Mouse (Mus musculus) testis, adult 2 months (tissue): ENCODE data around the gene Olfr1056. TPM values are rescaled to one million over a fixed set of nuclear protein-coding genes. Genes with fewer than 3 reads are reported as not detected.
"Not testable (repeated sequence)": the region's sequence is repeated elsewhere in the genome, so short reads cannot be mapped to it uniquely, and the experiment has no call there.

Source experiments
- H3K27ac ChIP-seq: fragments of 200-500 bp; 2 replicates; pipeline ENCODE4 v1.5.1; 2012; ENCODE audit warnings: low read depth, low read length; ENCODE audit not compliant: control insufficient read depth, insufficient read depth
- H3K27me3 ChIP-seq: fragments of 200-500 bp; 2 replicates; pipeline ENCODE4 v1.6.1; 2012; ENCODE audit warnings: mild to moderate bottlenecking, low read length, moderate library complexity; ENCODE audit not compliant: control insufficient read depth, insufficient read depth
- H3K36me3 ChIP-seq: fragments of 200-500 bp; 2 replicates; pipeline ENCODE4 v1.6.1; 2012; ENCODE audit warnings: mild to moderate bottlenecking, low read length; ENCODE audit not compliant: control insufficient read depth, insufficient read depth
- H3K4me1 ChIP-seq: fragments of 200-500 bp; 2 replicates; pipeline ENCODE4 v1.6.1; 2012; ENCODE audit warnings: low read length; ENCODE audit not compliant: control insufficient read depth, insufficient read depth
- H3K4me3 ChIP-seq: fragments of 200-500 bp; 2 replicates; pipeline ENCODE4 v1.5.1; 2012; ENCODE audit warnings: low read depth, mild to moderate bottlenecking, low read length, moderate library complexity, mixed read lengths; ENCODE audit not compliant: control insufficient read depth
- CTCF ChIP-seq: fragments of 200-500 bp; IDR thresholded peaks from 2 replicates; pipeline ENCODE4 v1.5.1; 2012; ENCODE audit warnings: low read depth, mild to moderate bottlenecking, inconsistent platforms, low read length, moderate library complexity; ENCODE audit not compliant: control insufficient read depth, insufficient read depth, insufficient replicate concordance
- POLR2A ChIP-seq: fragments of 200-500 bp; IDR thresholded peaks from 2 replicates; pipeline ENCODE4 v1.6.1; 2012; ENCODE audit warnings: low read depth, mild to moderate bottlenecking, inconsistent platforms, low read length, moderate library complexity; ENCODE audit not compliant: control insufficient read depth
- polyA plus RNA-seq: library from polyadenylated mRNA; depleted of rRNA; stranded (reverse); fragments of >200 nt; gene quantifications from 2 replicates; pipeline ENCODE4 v1.2.3, GENCODE M21; 2012; rRNA removed

The Olfr1056 gene
- not detected in 2 replicates for polyA plus RNA-seq

DNA sequence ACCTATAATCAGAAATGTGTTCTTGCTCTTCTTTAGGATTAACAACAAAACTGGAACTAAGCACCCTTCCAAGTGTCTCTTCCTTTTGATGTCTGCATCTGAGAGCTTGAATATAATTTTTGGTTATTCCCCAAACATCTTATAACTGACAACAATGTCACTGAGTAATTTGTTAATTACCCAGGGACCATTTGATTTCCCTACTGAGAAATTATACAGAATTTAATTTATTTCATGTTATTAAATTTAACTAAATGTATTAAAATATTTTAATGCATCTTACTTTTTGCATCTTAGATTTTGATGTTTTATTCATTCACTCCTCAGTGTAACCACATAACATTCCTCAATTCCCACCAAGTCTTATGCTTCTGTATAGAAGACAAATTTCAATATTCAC lies at the start of gene Olfr1056:
Gene Olfr1056, minus strand, starts transcription at position 101 of the 400 bp plus-strand sequence.
- H3K27ac ChIP-seq, result no peak within 1 kb of the TSS
- no peaks in the 10 kb centered on the region for H3K27me3 ChIP-seq
- no peak within 1 kb of the TSS for H3K4me3 ChIP-seq
- H3K4me1 ChIP-seq, result no peaks in the 10 kb centered on the region
- TF ChIP-seq CTCF, result no peak
- no peak for TF ChIP-seq POLR2A
- no peaks in the 10 kb centered on the region for H3K36me3 ChIP-seq

DNA sequence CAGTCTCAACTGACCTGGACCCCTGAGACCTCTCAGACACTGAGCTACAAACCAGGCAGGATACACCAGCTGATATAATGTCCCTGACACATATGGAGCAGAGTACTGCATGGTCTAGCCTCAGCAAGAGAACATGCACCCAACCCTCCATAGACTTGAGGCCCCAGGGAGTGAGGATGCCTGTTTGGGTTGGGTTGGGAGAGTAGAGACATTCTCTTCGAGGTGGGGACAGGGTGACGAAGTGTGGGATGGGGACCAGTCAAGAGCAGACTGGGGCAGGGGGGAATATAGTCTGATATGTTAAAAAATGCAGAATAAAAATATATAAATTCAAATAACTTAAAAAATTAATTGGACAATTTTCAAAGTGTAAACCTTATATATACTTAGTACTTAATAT lies 32.8 kb upstream of the Olfr1056 start:
- H3K27me3 ChIP-seq, result no peaks in the 10 kb centered on the region
- H3K36me3 ChIP-seq, result no peaks in the 10 kb centered on the region
- H3K4me1 ChIP-seq, result no peaks in the 10 kb centered on the region
- no peak overlapping the region for H3K27ac ChIP-seq
- TF ChIP-seq POLR2A, result no peak
- no peak for TF ChIP-seq CTCF
- no peak overlapping the region for H3K4me3 ChIP-seq

DNA sequence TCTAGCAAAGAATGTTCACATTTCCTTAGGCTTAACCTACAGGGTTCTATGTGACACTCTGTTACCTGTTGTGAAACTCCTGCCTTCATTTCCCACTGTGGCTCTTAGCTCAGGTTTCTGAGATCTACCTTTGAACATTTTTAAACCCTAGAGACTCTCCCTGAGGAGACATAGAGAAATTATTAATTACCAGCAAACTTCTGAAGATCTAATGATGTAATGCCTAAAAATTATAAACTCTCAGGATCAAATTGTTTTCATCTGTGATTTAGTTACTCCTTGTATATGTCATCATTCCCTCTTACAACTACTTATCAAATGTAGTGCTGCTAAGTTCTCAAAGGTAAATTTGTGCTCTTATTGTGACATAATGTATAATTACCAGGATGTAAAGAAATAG lies 26.2 kb upstream of the Olfr1056 start, which contains the start of gene Olfr1058:
Gene Olfr1058, minus strand, starts transcription at position 101 of the 400 bp plus-strand sequence.
- not testable (repeated sequence) for H3K27ac ChIP-seq, H3K4me1 ChIP-seq, H3K4me3 ChIP-seq, H3K36me3 ChIP-seq, H3K27me3 ChIP-seq

DNA sequence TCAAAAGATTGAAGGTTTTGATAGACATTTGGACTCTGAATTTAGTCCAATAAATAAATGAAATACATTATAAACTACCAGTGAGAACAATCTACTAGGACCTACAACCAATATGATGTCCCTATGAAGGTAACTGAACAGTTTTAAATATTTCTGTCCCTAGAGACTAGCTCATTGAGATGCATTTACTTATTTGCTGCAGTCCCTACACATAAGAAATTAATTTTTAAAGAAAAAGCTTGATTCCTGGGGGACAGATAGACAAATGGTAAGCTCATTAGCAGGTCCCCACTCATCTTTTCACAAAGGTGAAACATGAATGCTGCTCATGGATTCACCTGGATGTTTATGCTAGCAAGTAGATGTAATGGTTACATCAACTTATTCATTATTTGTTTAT lies 16.0 kb upstream of the Olfr1056 start, which contains the start of gene Olfr1057:
Gene Olfr1057, minus strand, starts transcription at position 101 of the 400 bp plus-strand sequence.
- Histone ChIP-seq H3K4me3 (no peak within 1 kb of the TSS), H3K27me3 (no peaks in the 10 kb centered on the region), H3K27ac (no peak within 1 kb of the TSS), H3K36me3 (no peaks in the 10 kb centered on the region), H3K4me1 (no peaks in the 10 kb centered on the region)
- TF ChIP-seq POLR2A, result no peak
- no peak for TF ChIP-seq CTCF

DNA sequence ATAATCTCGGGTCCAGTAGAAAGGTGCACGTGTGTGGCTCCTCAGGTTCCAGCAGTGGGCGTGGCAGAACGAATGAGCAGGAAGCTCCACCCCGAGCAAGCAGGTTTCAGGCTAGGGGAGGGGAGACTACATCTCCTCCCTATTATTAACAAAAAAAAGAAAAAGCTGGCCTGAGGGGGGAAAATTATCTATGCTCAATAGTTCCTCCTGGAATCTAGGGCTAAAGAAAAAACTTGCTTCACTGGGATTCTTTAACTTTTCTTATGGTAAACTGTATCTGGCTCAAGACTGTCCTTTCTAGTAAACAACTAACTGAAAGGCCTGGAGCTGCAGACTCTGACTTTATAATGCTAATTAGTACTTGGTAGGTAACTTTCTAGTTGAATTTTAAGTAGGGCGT lies 4.1 kb upstream of the Olfr1056 start:
- H3K27me3 ChIP-seq, H3K36me3 ChIP-seq, H3K27ac ChIP-seq, H3K4me1 ChIP-seq, H3K4me3 ChIP-seq: not testable (repeated sequence)

- not testable (repeated sequence) for H3K4me1 ChIP-seq, H3K27me3 ChIP-seq, H3K4me3 ChIP-seq, H3K36me3 ChIP-seq, H3K27ac ChIP-seq
These were observed 10.5 kb downstream of the Olfr1056 start for GRCm38 (mm10) chr2:86351751-86352150.

DNA sequence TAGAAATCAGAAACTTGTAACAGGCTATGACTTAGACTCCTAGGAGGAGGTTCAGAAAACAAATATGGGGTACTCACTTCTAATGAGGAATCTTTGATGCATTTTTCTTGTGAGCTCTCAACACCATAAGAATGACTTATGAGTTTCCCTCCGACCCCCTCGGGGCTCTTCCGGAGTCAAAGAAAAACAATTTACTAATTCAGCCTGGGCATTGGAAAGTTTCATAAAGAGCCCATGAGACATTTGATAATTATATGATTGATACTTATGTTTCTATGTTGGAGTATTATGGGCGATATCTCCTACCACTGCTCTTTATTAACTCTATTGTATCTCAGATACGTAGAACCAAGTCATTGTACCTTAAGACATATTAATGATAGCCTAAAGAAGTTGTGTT lies 12.1 kb downstream of the Olfr1056 start, which contains the start of gene Olfr1055:
Gene Olfr1055, minus strand, starts transcription at position 101 of the 400 bp plus-strand sequence.
- TF ChIP-seq POLR2A (no peak), CTCF (no peak)
- no peak within 1 kb of the TSS for H3K27ac ChIP-seq
- no peaks in the 10 kb centered on the region for H3K27me3 ChIP-seq
- no peaks in the 10 kb centered on the region for H3K4me1 ChIP-seq
- no peaks in the 10 kb centered on the region for H3K36me3 ChIP-seq
- no peak within 1 kb of the TSS for H3K4me3 ChIP-seq

GRCm38 (mm10) chr2:86335333-86335732 lies 26.9 kb downstream of the Olfr1056 start, which contains the start of gene Olfr1054:
Olfr1054 (minus strand) TSS chr2:86335433.
- TF ChIP-seq CTCF, result no peak
- TF ChIP-seq POLR2A, result no peak

More at GRCm38 (mm10) chr2:86335333-86335732, 26.9 kb downstream of the Olfr1056 start, which contains the start of gene Olfr1054:
- Histone ChIP-seq H3K4me3 (no peak within 1 kb of the TSS), H3K4me1 (no peaks in the 10 kb centered on the region), H3K27ac (no peak within 1 kb of the TSS), H3K36me3 (no peaks in the 10 kb centered on the region), H3K27me3 (no peaks in the 10 kb centered on the region)
